Mouse (Mus musculus) macrophage (primary cell): ENCODE measurements around the gene Adra1b. TPM values are rescaled to one million over a fixed set of nuclear protein-coding genes. Genes with fewer than 3 reads are reported as not detected.

ENCODE experiments used
- H3K27ac ChIP-seq: fragments of 350-480 bp; formaldehyde crosslinking; 2 replicates; pipeline ENCODE4 v1.9.0; 2021
- H3K36me3 ChIP-seq: fragments of 350-480 bp; formaldehyde crosslinking; 2 replicates; pipeline ENCODE4 v1.9.0; 2021; ENCODE audit errors: inconsistent target
- H3K4me3 ChIP-seq: fragments of 350-480 bp; formaldehyde crosslinking; 2 replicates; pipeline ENCODE4 v1.9.0; 2021; ENCODE audit errors: inconsistent target
- H3K79me2 ChIP-seq: fragments of 350-480 bp; formaldehyde crosslinking; 2 replicates; pipeline ENCODE4 v1.9.0; 2021; ENCODE audit errors: inconsistent target
- WGBS: methylation state at CpG from one replicate; pipeline ENCODE4 v1.1.7; 2026; ENCODE audit warnings: inconsistent platforms; ENCODE audit not compliant: missing documents; 5-methylcytosine and 5-hydroxymethylcytosine counted together
- polyA plus RNA-seq: library from polyadenylated mRNA; stranded (reverse); fragments of 250-400 nt; gene quantifications from 3 replicates; pipeline ENCODE4 v1.2.4, GENCODE M21; 2018; ENCODE audit warnings: inconsistent platforms

Gene Adra1b
- polyA plus RNA-seq, 1 experiment from 2014 or later, result 0.10 TPM

GRCm38 (mm10) chr11:43755411-43755810 is 145.6 kb downstream of the Adra1b start:
- no peak overlapping the region for H3K4me3 ChIP-seq
- no peak overlapping the region for H3K27ac ChIP-seq
- 52% methylated on average over 5 of the region's 5 CpGs for WGBS
- H3K79me2 ChIP-seq, result no peaks in the 10 kb centered on the region
- H3K36me3 ChIP-seq, result no peaks in the 10 kb centered on the region

GRCm38 (mm10) chr11:43754568-43754967 is 146.4 kb downstream of the Adra1b start:
- H3K36me3 ChIP-seq, result no peaks in the 10 kb centered on the region
- WGBS, result 55% methylated on average over 1 of the region's 1 CpGs
- no peak overlapping the region for H3K4me3 ChIP-seq
- H3K79me2 ChIP-seq, result no peaks in the 10 kb centered on the region
- H3K27ac ChIP-seq, result no peak overlapping the region

GRCm38 (mm10) chr11:43751542-43751941 is 149.5 kb downstream of the Adra1b start:
- Histone ChIP-seq H3K79me2 (peaks cover 12% of the 10 kb centered on the region), H3K4me3 (no peak overlapping the region), H3K27ac (no peak overlapping the region), H3K36me3 (no peaks in the 10 kb centered on the region)
- 86% methylated on average over 2 of the region's 2 CpGs for WGBS

- H3K27ac ChIP-seq, result peak within 1 kb of the TSS; percentile 59
- WGBS, result 2% methylated on average over 47 of the region's 47 CpGs
- peaks cover 28% of the 10 kb centered on the region for H3K36me3 ChIP-seq
- peaks cover 51% of the 10 kb centered on the region for H3K79me2 ChIP-seq
- peak within 1 kb of the TSS; percentile 88 for H3K4me3 ChIP-seq
Measured at GRCm38 (mm10) chr11:43747233-43748226, 153.5 kb downstream of the Adra1b start, which contains the start of gene Ttc1. Gene Ttc1, minus strand, starts transcription at chr11:43748008.

- Histone ChIP-seq H3K4me3 (no peak overlapping the region; the same call in 1 of the 2 replicates), H3K27ac (peak overlapping the region; percentile 47), H3K36me3 (peaks cover 35% of the 10 kb centered on the region; the same call in 1 of the 2 replicates), H3K79me2 (no peaks in the 10 kb centered on the region)
- WGBS, result 2% methylated on average over 7 of the region's 7 CpGs
Measured at GRCm38 (mm10) chr11:43728737-43729301, 172.2 kb downstream of the Adra1b start.

GRCm38 (mm10) chr11:43727796-43728195 is 173.2 kb downstream of the Adra1b start:
- H3K36me3 ChIP-seq, result peaks cover 25% of the 10 kb centered on the region; the same call in 1 of the 2 replicates
- no peak overlapping the region for H3K27ac ChIP-seq
- WGBS, result 17% methylated on average over 7 of the region's 7 CpGs
- no peak overlapping the region for H3K4me3 ChIP-seq
- no peaks in the 10 kb centered on the region for H3K79me2 ChIP-seq

Other genes with a start within 250 kb of the Adra1b start
- gene Pwwp2a, start 219.2 kb downstream of the Adra1b start, polyA plus RNA-seq, result 9.5 to 12.8 TPM (median 12.5 TPM) in 3 replicates
- 55.8 to 95.0 TPM (median 62.2 TPM) in 3 replicates for gene Ttc1, start 153.2 kb downstream of the Adra1b start, polyA plus RNA-seq